Mouse (Mus musculus) brown adipose tissue, adult 24 weeks (tissue): Measurements from ENCODE around the gene Fndc7. TPM values are rescaled to one million over a fixed set of nuclear protein-coding genes. Genes with fewer than 3 reads are reported as not detected.

Experiments
- H3K27ac ChIP-seq: fragments of 200-500 bp; replicated peaks from 2 replicates; pipeline ENCODE4 v1.5.1; 2012; ENCODE audit warnings: low read depth, mild to moderate bottlenecking, low read length
- H3K4me1 ChIP-seq: fragments of 200-500 bp; 2 replicates; pipeline ENCODE4 v1.6.1; 2012; ENCODE audit warnings: low read length, mixed read lengths; ENCODE audit not compliant: control insufficient read depth, insufficient read depth, insufficient read length
- H3K4me3 ChIP-seq: fragments of 200-500 bp; 2 replicates; pipeline ENCODE4 v1.5.1; 2012; ENCODE audit warnings: low read depth, mild to moderate bottlenecking, low read length, moderate library complexity; ENCODE audit not compliant: insufficient read depth
- polyA plus RNA-seq: library from polyadenylated mRNA; stranded (reverse); fragments of >200 nt; gene quantifications from 2 replicates; pipeline ENCODE4 v1.2.4, GENCODE M21; 2012; ENCODE audit not compliant: missing spikeins, insufficient read depth, insufficient read length

The Fndc7 gene
- 0.38 TPM in 1 of 2 replicates, not detected in the other for polyA plus RNA-seq

DNA sequence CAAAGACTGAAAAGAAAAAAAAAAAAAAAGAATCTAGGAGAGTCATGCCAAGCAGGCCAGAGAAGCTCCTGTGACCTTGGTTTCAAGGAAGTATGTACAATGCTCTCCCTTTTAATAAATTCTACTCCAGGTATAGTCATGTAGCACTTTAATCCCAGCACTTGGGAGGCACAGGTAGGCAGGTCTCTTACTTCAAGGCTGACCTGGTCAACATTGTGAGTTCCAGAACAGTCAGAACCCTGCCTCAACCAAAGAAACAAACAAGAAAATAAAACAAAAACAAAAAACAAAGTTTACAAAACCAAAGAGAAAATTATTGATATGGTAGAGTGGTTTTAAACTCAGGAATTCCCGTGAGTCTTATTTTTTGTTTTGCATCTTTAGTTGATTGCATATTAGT, at the start of gene Fndc7:
Gene Fndc7 (minus strand): TSS at position 101 of the 400 bp plus-strand sequence.
- peaks cover 7% of the 10 kb centered on the region; the same call in 1 of the 2 replicates for H3K4me1 ChIP-seq
- no peak within 1 kb of the TSS for H3K4me3 ChIP-seq
- H3K27ac ChIP-seq = no peak within 1 kb of the TSS

DNA sequence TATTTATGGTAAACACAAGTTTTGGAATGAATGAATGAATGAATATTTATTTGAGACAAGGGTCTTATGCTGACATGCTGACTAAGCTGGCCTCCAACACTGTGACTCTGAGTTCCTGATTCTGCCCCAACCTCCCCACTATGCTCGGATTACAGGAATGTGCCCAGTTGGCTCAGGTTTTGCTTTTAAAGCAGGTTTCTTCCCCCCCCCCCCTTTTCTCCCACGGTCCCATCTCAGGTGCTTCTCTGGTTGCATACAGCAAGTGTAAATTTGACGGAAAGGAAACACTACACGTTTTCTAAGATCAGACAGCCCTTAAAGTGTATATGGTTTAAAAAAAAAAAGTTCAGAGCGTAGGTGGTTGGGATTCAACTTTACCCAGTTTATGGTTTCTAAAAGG, 49.8 kb upstream of the Fndc7 start, which contains the start of gene Henmt1:
Gene Henmt1 (plus strand): TSS at position 301 of the 400 bp plus-strand sequence.
- H3K4me3 ChIP-seq = no peak within 1 kb of the TSS
- H3K4me1 ChIP-seq = no peaks in the 10 kb centered on the region
- H3K27ac ChIP-seq = no peak within 1 kb of the TSS

DNA sequence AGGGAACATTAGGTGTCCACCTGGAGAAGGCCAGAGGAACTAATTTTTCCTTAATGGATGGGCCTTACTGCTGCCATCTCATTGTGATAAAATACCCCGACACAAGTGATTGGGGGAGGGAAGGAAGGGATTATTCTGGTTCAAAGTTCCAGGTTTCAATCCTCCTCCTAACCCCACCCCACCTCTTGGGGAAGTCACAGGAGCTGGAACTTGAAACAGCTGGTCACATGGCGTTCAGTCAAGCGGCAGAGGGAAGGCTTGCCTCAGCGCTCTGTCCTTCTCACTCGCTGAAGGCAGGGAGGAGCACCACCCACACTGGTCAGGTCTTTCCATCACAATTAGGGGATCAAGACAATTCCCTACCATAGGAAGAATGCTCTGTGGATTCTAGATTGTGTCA, 48.9 kb upstream of the Fndc7 start:
- Histone ChIP-seq H3K27ac (no peak overlapping the region), H3K4me3 (no peak overlapping the region), H3K4me1 (no peaks in the 10 kb centered on the region)

DNA sequence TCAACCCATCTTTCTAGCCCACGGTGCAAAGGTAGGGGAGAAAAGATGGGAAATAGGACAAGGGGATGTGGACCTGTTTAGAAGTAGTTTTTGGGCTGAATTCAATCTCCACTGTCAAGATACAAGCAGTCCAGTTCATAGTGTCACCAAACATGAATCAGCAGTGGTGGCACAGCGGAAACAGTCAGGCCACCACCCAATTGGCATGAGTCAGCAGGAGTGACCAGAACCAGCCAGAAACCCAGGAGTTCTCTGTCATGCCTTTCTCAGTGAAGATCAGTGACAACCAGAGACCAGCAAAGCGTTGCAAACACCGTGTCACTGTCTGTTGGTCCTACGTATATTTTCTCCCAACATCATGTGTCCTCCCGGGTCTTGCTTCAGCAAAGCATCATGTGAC, 43.7 kb upstream of the Fndc7 start:
- H3K4me1 ChIP-seq = no peaks in the 10 kb centered on the region
- no peak overlapping the region for H3K27ac ChIP-seq
- H3K4me3 ChIP-seq = no peak overlapping the region

DNA sequence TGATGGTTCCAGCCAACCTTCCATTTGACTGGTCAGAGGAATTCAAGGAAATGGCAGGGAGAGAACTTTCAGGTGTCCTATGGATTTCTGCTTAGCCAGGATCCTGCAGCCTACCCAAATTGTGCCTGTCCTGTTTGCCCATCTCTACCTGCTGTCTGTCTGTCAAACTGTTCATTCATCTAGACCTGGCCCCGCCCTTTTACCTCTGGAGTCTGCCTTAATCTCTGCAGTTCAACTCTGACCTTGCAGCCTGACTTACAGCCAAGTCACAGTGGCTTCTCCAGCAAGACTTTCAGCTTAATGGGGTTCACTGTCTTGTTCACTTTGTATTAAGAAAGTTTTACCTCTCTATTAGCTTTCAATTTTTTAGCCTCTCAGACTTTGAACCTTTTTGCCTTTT, 36.5 kb upstream of the Fndc7 start:
- H3K27ac ChIP-seq = no peak overlapping the region
- H3K4me1 ChIP-seq = no peaks in the 10 kb centered on the region
- H3K4me3 ChIP-seq = no peak overlapping the region

DNA sequence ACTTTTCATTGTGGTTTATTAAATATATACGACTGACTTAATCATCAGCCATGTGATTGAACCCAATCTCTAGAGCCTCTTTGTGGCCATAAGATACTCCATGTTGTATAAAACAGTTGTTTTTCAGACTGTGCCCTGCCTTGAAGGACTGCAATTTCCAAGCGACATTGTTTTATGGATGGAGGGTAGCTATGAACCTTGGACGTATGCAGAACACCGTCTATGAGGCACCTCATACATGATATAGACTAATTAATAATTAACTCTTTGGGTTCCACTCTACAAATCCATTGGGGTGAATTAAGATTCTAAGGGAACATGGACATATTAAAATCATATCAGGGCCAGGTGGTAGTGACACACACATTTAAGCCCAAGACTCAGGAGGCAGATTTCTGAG, 35.9 kb upstream of the Fndc7 start:
- no peaks in the 10 kb centered on the region for H3K4me1 ChIP-seq
- no peak overlapping the region for H3K27ac ChIP-seq
- H3K4me3 ChIP-seq = no peak overlapping the region

DNA sequence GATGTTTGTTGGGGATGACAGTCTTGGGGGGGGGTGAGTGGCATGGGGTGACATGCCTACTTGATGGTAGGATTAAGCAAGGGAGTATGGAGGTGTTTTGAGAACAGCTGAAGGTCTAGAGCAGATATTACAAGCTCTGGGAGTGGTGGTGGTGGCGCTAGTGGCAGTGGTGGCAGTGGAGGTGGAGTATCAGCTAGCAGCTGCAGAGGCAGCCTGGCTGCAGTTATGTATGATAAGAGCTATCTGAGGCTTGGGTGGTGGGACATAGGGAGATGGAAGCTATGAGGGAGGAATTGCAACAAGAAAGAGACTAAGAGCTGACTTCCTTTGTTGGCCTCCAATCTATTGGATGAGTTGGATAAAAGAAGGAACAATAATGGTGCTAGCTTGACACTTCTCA, 32.0 kb upstream of the Fndc7 start:
- Histone ChIP-seq H3K4me3 (no peak overlapping the region), H3K27ac (no peak overlapping the region), H3K4me1 (no peaks in the 10 kb centered on the region)

DNA sequence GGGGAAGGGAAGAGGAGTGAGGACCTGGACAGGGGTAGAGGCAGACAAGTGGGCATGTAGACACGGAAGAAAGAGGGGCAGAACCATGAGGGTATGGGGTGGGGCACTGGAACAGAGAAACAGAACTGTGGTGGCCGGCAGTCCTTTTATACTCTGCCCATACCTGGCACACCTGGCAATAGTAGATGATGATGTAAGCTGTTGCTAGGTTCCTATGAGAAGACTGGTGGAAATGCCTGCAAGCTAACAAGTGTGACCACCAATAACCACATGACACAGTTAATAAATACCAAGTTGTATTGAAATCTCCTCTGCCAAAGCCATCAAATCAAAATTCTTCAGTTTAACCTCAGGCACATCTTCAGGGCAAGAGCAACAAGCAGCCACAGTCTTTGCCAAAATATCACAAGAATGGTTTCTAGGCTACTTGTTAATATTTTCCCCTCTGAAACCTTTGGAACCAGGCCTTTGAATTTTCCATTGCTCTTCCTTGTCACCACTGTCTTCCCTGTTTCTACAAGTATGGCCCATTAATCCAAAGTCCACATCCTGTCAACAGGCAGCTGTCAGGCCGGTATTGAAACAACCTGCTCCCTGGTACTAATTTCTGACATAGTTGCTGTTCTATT, 30.7 kb upstream of the Fndc7 start:
- no peak overlapping the region for H3K27ac ChIP-seq
- H3K4me3 ChIP-seq = no peak overlapping the region
- H3K4me1 ChIP-seq = no peaks in the 10 kb centered on the region

DNA sequence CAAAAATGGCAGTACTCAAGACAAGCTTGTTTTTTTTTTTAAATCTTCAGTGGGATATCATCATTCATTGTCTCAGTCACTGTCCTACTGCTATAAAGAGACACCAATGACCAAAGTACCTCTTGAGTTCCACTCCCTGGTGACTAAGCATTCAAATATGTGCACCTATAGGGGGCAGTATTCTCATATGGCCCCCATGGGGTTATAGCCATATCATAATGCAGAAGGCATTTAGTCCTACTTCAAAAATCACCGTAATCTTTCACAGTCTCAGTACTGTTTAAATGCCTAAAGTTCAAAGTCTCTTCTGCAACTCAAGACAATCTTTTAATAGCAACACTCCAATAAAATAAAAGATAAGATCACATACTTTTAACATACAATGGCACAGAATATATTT, 29.0 kb upstream of the Fndc7 start:
- H3K4me3 ChIP-seq = no peak overlapping the region
- no peak overlapping the region for H3K27ac ChIP-seq
- no peaks in the 10 kb centered on the region for H3K4me1 ChIP-seq

DNA sequence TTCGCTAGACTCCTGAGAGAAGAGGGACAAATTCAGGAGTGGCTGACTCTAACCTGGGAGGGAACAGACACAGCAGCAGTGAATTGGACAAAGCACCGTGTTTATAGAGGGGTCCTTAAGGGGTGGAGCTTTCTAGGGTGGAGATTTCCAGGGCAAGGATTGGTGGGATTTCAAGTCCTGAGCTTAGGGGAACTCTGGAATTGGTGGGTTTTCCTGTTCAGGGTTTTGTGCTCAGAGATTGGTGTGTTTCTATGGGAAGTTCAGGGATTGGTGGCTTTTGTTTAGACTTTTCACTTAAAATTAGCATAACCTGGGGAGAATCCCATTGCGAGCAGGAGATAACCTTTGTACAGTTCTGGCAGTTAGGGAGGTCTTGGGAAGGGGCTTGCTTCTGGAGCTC, 28.2 kb upstream of the Fndc7 start:
- no peak overlapping the region for H3K4me3 ChIP-seq
- no peak overlapping the region for H3K27ac ChIP-seq
- no peaks in the 10 kb centered on the region for H3K4me1 ChIP-seq

DNA sequence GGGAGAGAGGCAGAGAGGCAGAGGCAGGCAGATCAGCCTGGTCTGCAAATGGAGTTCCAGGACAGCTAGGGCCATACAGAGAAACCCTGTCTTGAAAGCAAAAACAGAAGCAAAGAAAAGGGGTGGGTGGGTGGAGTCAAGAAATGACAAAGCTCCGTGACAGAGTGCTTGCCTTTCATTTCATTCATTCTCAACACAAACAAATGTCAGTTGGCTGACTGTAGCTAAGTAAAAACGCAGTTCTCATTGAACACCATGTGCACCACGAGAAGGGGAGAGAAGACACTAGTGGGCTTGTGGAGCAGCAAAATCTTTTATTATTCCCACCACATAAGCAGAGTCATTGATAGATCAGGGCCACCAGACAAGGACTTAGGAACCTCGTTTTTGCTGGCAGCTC, 27.0 kb upstream of the Fndc7 start:
- Histone ChIP-seq H3K27ac (no peak overlapping the region), H3K4me3 (no peak overlapping the region), H3K4me1 (no peaks in the 10 kb centered on the region)

DNA sequence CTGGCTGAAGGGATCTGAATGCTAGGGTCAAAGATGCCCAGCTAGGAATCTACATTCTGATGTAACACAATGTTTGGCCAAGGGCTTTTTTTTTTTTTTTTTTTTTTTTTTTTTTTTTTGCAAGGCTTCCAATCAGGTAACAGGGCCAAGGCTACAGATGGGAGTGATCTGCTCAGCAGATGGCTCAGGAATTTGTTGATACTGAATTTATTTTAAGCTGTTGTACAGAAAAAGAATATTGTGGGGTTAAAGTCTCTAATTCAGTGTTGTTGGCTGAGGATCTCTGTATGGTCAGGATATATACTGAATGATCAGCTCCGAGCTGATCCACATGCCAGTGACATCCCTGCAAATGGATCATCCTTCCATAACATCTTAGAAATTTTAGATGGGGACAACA, 26.2 kb upstream of the Fndc7 start:
- H3K4me3 ChIP-seq = no peak overlapping the region
- H3K27ac ChIP-seq = no peak overlapping the region

DNA sequence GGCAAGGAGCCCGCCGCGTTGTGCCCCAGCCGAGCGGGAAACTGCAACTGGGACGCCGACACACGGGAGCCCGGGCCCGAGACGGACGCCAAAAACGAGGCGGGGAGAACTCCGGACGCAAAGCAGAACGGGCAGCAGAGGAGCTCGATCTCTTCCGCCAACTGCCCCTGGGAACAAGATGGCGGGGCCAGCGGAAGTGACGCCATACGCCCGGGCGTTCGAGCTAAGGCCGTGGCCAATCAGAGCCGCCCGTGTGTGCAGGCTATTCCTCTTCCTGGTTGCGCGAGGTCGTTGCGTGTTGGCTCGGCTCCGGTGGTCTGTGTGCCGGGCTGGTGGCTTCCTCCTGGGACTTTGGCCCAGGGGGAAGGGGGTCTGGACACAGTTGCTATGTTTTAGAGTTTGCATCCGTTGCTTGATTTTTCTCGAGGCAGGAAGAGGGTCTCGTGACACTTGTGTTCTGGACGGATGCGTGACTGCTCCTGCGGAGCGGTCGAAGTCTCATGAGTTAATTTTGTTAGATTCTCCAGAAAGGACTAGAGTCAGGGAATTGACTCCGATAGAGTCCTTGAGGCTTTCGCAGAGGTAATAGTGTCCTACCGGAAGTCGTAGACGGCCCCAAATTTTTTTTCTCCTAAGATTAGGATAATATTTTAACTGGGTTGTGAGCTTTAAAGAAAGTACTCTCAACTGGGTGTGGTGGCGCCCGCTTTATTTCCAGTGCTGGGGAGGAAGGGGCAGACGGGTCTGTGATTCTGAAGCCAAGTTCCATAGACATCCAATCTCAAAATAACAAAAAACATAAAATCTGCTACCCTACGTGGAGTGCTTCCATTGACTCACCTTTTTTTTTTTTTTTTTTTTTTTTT, 22.0 kb upstream of the Fndc7 start, which contains the start of gene Prpf38b:
Gene Prpf38b (minus strand): TSS at position 180 of the 866 bp plus-strand sequence.
- H3K27ac ChIP-seq = peak within 1 kb of the TSS; percentile 97
- H3K4me1 ChIP-seq = peaks cover 7% of the 10 kb centered on the region; the same call in 1 of the 2 replicates
- H3K4me3 ChIP-seq = peak within 1 kb of the TSS; percentile 86

More for the DNA sequence above, 26.2 kb upstream of the Fndc7 start:
- no peaks in the 10 kb centered on the region for H3K4me1 ChIP-seq

DNA sequence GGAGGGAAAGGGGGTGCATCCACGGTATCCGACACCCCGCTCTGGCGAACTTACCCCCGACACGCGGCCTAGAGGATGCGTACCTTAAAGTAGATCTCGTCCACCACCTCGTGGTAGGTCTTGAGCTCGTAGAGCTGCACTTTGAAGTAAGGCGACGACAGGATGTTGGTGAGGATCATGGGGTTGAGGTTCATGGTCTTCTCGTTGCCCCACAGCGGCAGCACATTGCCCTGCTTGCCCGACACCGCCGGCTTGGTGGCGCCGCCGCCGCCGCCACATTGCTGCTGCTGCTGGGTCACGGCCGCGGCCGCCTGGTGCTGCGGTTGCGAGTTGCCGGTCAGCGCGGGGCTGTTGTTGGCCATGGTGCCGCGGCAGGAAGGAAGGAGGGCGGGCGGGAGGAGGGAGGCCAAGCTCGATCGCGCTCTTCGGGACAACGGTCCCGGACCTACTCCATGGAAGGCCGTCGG, 21.3 kb upstream of the Fndc7 start:
- Histone ChIP-seq H3K4me3 (peak overlapping the region; percentile 86), H3K4me1 (peaks cover 7% of the 10 kb centered on the region; the same call in 1 of the 2 replicates), H3K27ac (peak overlapping the region; percentile 97)

DNA sequence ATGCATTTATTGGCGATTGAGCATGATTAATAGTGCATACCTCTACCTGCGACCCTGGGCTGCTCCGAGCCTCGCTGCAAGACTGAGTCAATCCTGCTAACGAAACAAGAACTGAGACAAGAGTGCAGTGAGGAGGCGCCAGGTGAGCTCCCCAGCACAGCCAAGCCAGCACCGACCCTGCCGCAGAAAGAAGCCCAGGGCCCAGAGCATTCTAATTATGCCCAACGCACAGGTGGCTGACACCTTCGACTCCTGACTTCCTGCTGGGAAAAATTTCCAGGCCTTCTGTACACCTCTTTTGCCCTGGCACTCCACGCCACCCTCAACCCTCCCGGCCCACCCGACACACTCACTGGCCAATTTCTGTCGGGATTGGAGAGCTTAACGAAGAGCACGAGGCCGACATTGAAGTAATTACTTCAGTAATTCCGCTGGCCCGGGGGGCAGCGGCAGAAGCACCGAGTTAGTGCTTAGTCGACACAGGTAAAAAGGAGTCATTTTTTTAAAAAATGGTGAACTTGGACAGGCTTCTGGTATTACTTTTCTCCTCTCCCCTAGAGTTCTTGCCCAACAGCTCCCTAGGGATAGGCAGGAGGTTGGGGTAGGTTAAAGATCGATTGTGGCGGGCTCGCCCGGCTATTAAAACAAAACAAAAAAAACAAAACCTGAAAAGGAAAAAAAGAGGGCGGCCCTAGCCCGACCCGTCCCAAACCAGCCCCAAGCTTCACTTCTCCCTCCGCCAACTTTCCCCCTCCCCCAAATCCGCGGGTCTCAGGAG, 20.7 kb upstream of the Fndc7 start:
- Histone ChIP-seq H3K27ac (peak overlapping the region; percentile 97), H3K4me3 (peak overlapping the region; percentile 86), H3K4me1 (peaks cover 7% of the 10 kb centered on the region; the same call in 1 of the 2 replicates)
